Mouse (Mus musculus) left cerebral cortex, postnatal 14 days (tissue): ENCODE results near the gene Alg9. TPM values are rescaled to one million over a fixed set of nuclear protein-coding genes. Genes with fewer than 3 reads are reported as not detected.

ENCODE experiments used
- DNase-seq, 2 experiments: peaks; one replicate each; pipeline ENCODE4 v3.0.0; 2021 to 2022; ENCODE audit warnings: low spot score in 2 of 2, mixed read lengths in 1 of 2
- intact Hi-C: fragments of 180-260 bp; cut with DNase I; formaldehyde crosslinking; loops from one replicate; pipeline ENCODE4 v1.15.1; 2025
- total RNA-seq, 2 experiments: library from RNA; stranded (reverse); gene quantifications; 2 replicates each; pipeline ENCODE4 v1.2.3; 2021

Alg9 gene
- total RNA-seq, 2 experiments from 2014 or later: 28.8 to 29.9 TPM

GRCm38 (mm10) chr9:50845547-50845946 lies 70.7 kb downstream of the Alg9 start:
- no peak for DNase-seq
- intact Hi-C loops: loop anchor here (5.0 to 10.0 kb wide), 2 partner anchors 207 to 449 kb away; no protein-coding TSS in a partner anchor

GRCm38 (mm10) chr9:50847133-50847532 lies 72.3 kb downstream of the Alg9 start:
- DNase-seq: no peak
- intact Hi-C loops: loop anchor here (5.0 to 10.0 kb wide), 2 partner anchors 205 to 448 kb away; no protein-coding TSS in a partner anchor

- intact Hi-C loops: loop anchor here (5.0 to 10.0 kb wide), 2 partner anchors 205 to 447 kb away; no protein-coding TSS in a partner anchor
Measured at GRCm38 (mm10) chr9:50847606-50848368, 73.0 kb downstream of the Alg9 start.

GRCm38 (mm10) chr9:50848821-50849220 lies 74.0 kb downstream of the Alg9 start:
- intact Hi-C loops: loop anchor here (1.0 to 10.0 kb wide), 3 partner anchors 160 to 446 kb away; partner anchors contain the start of gene Sik2
- no peak for DNase-seq

More at GRCm38 (mm10) chr9:50847606-50848368, 73.0 kb downstream of the Alg9 start:
- no peak for DNase-seq

- intact Hi-C loops: loop anchor here (1.0 to 10.0 kb wide), 3 partner anchors 160 to 446 kb away; partner anchors contain the start of gene Sik2
- DNase-seq: peak; percentile 96 to 98
Measured at GRCm38 (mm10) chr9:50849249-50849648, 74.4 kb downstream of the Alg9 start.

GRCm38 (mm10) chr9:50849755-50850154 lies 74.9 kb downstream of the Alg9 start:
- intact Hi-C loops: loop anchor here (1.0 to 10.0 kb wide), 4 partner anchors 160 to 445 kb away; partner anchors contain the start of gene Sik2
- DNase-seq: no peak

GRCm38 (mm10) chr9:50850271-50850670 lies 75.5 kb downstream of the Alg9 start:
- intact Hi-C loops: loop anchor here (5.0 kb wide), 1 partner anchor 302 kb away; no protein-coding TSS in a partner anchor
- DNase-seq: no peak

- intact Hi-C loops: loop anchor here (5.0 kb wide), 1 partner anchor 302 kb away; no protein-coding TSS in a partner anchor
- DNase-seq: peak; percentile 48 to 64
Measured at GRCm38 (mm10) chr9:50850713-50851112, 75.9 kb downstream of the Alg9 start.

GRCm38 (mm10) chr9:50852634-50853349 lies 78.0 kb downstream of the Alg9 start:
- no peak for DNase-seq
- intact Hi-C loops: loop anchor here (5.0 kb wide), 1 partner anchor 300 kb away; no protein-coding TSS in a partner anchor

GRCm38 (mm10) chr9:50854376-50854775 lies 79.6 kb downstream of the Alg9 start:
- intact Hi-C loops: loop anchor here (5.0 kb wide), 1 partner anchor 298 kb away; no protein-coding TSS in a partner anchor
- DNase-seq: no peak

GRCm38 (mm10) chr9:50855133-50855766 lies 80.4 kb downstream of the Alg9 start:
- DNase-seq: no peak
- intact Hi-C loops: no loop called here

- no peak for DNase-seq
- intact Hi-C loops: no loop called here
Measured at GRCm38 (mm10) chr9:50855780-50856179, 81.0 kb downstream of the Alg9 start.

- peak; percentile 85 to 91 for DNase-seq
- intact Hi-C loops: no loop called here
Measured at GRCm38 (mm10) chr9:50856341-50857081, 81.7 kb downstream of the Alg9 start.

- intact Hi-C loops: no loop called here
Measured at GRCm38 (mm10) chr9:50857082-50857641, 82.3 kb downstream of the Alg9 start.

GRCm38 (mm10) chr9:50858681-50859080 lies 83.9 kb downstream of the Alg9 start:
- DNase-seq: no peak
- intact Hi-C loops: no loop called here

More at GRCm38 (mm10) chr9:50857082-50857641, 82.3 kb downstream of the Alg9 start:
- DNase-seq: no peak

- intact Hi-C loops: no loop called here
- DNase-seq: no peak
Measured at GRCm38 (mm10) chr9:50861119-50861839, 86.5 kb downstream of the Alg9 start.

GRCm38 (mm10) chr9:50863824-50864223 lies 89.0 kb downstream of the Alg9 start:
- intact Hi-C loops: no loop called here
- DNase-seq: no peak

GRCm38 (mm10) chr9:50864877-50865276 lies 90.1 kb downstream of the Alg9 start:
- intact Hi-C loops: no loop called here
- DNase-seq: no peak
